Mouse (Mus musculus) layer of hippocampus, adult 2 months (tissue): ENCODE results near the gene Fignl2. TPM values are rescaled to one million over a fixed set of nuclear protein-coding genes. Genes with fewer than 3 reads are reported as not detected.

ENCODE experiments used
- DNase-seq, 2 experiments: peaks; one replicate each; pipeline ENCODE4 v3.0.0; 2022; ENCODE audit warnings: low spot score in 2 of 2
- H3K27ac ChIP-seq: fragments of 200-600 bp; 2 replicates; pipeline ENCODE4 v1.8.1; 2022
- H3K4me3 ChIP-seq: fragments of 200-600 bp; 2 replicates; pipeline ENCODE4 v1.8.1; 2022; ENCODE audit warnings: mild to moderate bottlenecking
- CTCF ChIP-seq: fragments of 200-600 bp; conservative IDR thresholded peaks from 2 replicates; pipeline ENCODE4 v1.8.1; 2022; ENCODE audit warnings: antibody characterized with exemption, mild to moderate bottlenecking, moderate library complexity
- total RNA-seq, 2 experiments: library from RNA; stranded (reverse); gene quantifications; 2 replicates each; pipeline ENCODE4 v1.2.3; 2021

Fignl2 gene
- total RNA-seq, 2 experiments from 2014 or later = 1.1 to 1.7 TPM

DNA sequence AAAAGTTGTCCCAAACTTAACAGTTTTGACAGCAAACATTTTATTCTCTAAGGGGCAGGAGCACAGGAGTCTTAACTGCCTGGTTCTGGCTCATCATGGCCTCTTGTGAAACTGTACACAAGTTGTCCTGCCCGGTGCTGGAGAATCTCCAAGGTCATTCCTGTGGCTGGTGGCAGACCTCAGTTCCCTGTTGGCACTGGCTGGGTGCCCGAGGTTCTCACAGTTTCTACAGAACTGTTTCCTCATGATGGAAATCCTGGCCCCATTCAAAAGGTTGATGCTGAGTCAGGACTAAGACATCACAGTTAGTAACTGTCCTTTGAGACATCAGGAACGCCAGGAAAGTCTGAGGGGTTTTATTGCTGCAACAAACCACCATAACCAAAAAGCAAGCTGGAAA is 8.6 kb upstream of the Fignl2 start:
- Histone ChIP-seq H3K27ac (no peak overlapping the region), H3K4me3 (no peak overlapping the region)
- DNase-seq = no peak
- no peak for TF ChIP-seq CTCF

DNA sequence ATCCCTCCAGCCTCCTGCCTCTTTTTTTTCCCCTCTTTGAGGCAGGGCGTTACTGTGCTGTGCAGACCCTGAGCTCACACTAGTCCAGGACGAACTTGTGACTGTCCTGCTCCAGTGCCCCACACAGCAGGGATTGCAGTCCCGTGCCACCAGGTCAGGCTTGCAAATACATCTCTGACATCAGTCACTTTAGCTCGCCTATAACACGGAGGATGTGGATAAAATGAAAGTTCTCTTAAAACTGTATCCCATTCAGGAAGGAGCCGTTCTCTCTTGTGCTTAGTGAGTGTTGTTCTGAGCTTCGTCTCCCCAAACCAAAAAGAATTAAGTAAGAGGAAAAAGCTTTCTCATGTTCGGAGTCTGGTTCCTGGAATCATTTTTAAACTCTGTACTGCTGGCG is 8.1 kb upstream of the Fignl2 start:
- no peak overlapping the region for H3K27ac ChIP-seq
- TF ChIP-seq CTCF = no peak
- DNase-seq = no peak
- H3K4me3 ChIP-seq = no peak overlapping the region

DNA sequence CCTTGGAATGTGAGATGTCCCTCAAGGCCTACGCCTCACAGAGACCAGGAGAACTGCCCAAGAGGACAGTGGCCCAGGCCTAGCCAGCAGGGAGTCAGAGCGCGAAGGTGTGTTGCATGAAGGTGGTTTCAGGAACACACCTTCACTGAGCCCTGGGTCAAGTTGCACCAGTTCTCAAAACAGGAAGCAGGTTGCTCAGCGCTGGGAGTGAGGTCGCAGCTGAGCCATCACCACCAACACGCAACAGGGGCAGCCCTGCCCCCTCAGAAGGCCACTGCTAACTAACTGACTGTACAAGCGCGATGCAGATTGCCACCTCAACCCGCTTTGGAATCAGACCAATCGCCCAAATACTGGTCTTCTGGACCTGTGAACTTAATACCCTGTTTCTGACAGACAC is 6.1 kb upstream of the Fignl2 start:
- H3K4me3 ChIP-seq = no peak overlapping the region
- DNase-seq = no peak
- H3K27ac ChIP-seq = no peak overlapping the region
- no peak for TF ChIP-seq CTCF

DNA sequence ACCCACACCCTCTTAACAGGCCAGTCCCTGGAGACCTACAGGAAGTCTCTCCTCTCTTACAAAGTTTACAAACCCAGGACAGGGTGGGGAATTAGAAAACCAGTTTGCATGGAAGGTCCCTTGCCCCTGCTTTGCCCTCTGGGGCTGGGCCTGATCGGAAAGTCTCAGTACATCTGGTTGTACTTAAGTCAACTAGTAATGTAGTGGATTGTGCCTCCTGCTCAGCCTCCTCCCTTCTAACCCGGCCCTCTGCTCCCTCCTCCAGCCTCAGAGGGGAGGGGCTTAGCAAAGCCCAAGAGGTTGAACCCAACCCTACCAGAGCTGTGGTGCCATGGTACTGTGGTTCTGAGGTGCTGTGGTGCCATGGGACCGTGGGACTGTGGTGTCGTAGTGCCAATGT is 3.9 kb upstream of the Fignl2 start:
- TF ChIP-seq CTCF = no peak
- no peak for DNase-seq
- Histone ChIP-seq H3K27ac (no peak overlapping the region), H3K4me3 (no peak overlapping the region)

- no peak overlapping the region for H3K27ac ChIP-seq
- no peak for DNase-seq
- no peak overlapping the region for H3K4me3 ChIP-seq
- no peak for TF ChIP-seq CTCF
These were observed 2.7 kb upstream of the Fignl2 start for GRCm38 (mm10) chr15:101081035-101081548.

DNA sequence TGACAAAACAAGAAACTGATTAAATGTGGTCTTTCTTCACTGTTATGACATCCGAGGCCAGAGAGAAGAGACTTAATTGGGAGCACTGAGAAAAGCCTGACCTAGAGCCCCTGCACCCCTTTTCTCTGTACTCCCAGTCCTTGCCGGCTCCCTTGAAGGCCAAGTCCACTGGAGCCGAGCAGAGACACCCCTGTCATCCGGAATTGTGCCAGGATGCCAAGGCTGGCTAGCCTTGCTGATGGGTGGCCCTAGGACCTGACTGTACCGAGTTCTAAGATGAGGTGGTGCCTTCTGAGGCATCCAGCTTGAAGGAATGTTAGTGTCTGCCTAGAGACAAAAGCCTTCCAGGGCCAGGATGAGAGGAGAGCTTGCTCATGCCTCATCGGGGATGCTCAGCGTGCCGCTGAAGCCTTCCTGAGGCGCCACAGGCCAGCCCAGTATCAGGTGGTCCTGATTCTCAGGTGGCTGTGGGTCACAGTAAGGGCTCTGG is 1.7 kb upstream of the Fignl2 start:
- H3K27ac ChIP-seq = no peak overlapping the region
- TF ChIP-seq CTCF = no peak
- DNase-seq = no peak
- no peak overlapping the region for H3K4me3 ChIP-seq

DNA sequence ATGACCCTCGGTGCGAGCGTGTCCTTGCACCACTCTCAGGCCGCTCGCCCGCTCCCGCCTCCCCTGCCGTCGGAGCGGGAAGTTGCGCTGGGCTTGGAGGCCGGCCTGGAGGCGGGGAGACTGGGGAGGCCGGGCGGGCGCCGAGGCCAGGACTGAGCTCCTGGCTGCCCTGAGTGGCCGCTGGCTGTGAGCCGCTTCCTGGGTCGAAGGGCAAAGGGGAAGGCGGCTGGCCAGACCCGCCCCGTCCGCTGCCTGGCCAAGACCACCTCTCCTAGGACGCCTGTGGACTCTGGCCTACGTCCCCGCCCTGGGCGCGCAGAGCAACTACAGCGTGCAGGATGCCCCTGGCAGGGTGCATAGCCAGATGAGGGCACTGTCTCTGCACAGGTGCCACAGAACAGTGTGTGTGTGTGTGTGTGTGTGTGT is 377 bp upstream of the Fignl2 start:
- peak overlapping the region; percentile 67; the same call in 1 of the 2 replicates for H3K27ac ChIP-seq
- peak; percentile 42 for TF ChIP-seq CTCF
- peak overlapping the region; percentile 60 for H3K4me3 ChIP-seq
- peak; percentile 58 to 60 for DNase-seq

DNA sequence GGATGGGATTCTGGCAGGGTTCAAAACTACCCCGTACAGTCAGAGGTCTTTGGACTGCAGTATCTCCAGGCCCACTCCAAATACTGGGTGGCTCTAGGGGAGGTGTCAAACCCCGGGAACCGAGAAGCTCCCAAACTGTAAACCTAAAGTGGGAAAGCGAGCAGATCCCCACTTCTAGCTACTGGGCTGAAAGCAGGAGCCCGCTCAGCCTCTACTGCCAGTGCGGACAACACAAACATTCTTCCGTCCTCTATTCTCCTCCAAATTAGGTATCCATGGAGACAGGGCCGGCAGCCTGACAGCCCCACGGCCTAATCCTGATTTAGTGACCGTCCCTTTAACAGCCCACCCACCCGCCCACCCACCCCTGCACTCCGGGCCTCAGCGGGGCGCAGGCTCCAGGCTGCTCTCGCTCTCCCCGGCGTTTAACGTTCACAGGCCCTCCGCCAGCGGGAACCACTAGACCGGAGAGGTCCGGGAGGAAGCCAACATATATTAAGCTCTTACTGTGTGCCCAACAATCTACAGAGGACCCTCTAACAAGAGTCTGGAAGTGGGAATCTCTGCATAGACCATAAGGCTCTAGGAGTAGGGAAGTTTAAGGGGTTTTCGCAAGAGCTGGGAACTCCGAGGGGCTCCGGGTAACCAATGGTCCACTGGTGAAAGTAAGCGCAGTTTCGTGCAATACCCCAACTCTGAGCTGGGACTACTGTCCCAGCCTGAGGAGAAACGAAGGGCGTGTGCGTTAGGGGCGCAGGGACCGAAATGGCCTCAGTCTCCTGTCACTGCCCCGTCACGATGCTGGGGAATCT is 1.2 kb downstream of the Fignl2 start:
- no peak for DNase-seq
- no peak for TF ChIP-seq CTCF

GRCm38 (mm10) chr15:101076071-101077000 is 2.0 kb downstream of the Fignl2 start:
- no peak for DNase-seq
- peak overlapping the region; percentile 60 for H3K4me3 ChIP-seq
- no peak for TF ChIP-seq CTCF
- H3K27ac ChIP-seq = peak overlapping the region; percentile 75; the same call in 1 of the 2 replicates

More for the DNA sequence above, 1.2 kb downstream of the Fignl2 start:
- H3K4me3 ChIP-seq = peak overlapping the region; percentile 60
- H3K27ac ChIP-seq = peak overlapping the region; percentile 75

DNA sequence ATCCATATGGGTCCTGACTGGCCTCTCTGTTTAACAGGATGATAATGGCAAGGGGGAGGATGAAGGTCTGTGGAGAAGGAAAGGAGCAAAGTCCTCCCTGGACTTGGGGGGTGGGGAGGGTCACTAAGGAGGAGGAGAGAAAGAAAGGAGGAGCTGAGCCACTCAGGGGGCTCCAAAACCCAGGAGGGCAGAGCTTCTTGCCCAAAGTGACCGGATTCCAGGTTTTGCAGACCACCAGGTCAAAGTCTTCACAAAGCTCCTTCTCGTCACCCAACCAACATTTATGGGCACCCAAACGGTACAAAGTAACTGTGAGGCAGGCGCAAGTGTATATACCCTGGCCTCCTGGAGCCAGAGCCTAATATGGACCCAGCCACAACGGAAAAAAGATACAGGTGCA is 2.7 kb downstream of the Fignl2 start:
- TF ChIP-seq CTCF = no peak
- Histone ChIP-seq H3K4me3 (no peak overlapping the region), H3K27ac (no peak overlapping the region)
- no peak for DNase-seq

DNA sequence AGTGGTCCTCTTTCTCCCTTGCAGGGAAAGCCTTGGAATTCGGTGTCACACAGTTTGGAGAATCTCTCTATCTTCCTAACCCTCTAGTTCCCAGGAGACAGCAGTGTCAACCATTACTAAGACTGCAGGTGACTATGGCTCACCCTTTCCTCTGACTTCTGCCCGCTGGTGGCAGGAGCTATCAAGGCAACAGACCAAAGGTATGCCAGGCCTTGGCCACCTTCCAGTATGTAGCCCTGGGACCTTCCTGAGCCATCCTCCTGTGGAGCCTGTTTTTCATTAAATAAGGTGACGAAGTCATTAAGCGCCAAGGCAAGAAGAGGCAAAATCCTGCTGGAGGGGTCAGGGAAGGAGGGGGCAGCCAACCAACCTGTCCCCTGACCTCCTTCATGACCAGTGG is 3.2 kb downstream of the Fignl2 start:
- Histone ChIP-seq H3K4me3 (no peak overlapping the region), H3K27ac (no peak overlapping the region)
- TF ChIP-seq CTCF = no peak
- DNase-seq = no peak

DNA sequence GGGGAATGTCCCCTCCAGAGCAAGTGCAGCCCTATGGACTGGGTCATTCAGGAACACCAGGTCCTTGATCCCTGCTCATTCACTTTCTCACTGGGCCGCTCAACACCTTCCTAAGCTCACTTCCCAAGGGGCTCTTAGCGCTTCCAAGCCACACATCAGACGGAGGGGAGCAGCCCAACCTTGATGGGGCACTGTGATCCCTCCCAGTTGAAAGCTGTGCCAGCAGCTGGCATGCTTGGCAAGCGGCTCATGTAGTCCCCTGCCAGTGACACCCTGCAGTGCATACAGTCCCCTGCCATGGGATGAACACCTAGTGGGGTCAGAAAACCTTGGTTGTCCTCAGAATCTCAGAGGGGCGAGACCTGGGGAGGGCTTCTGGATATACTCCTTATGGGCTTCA is 4.3 kb downstream of the Fignl2 start:
- H3K4me3 ChIP-seq = no peak overlapping the region
- DNase-seq = no peak
- no peak for TF ChIP-seq CTCF
- no peak overlapping the region for H3K27ac ChIP-seq

GRCm38 (mm10) chr15:101072736-101073135 is 5.6 kb downstream of the Fignl2 start:
- Histone ChIP-seq H3K27ac (no peak overlapping the region), H3K4me3 (no peak overlapping the region)
- DNase-seq = no peak
- no peak for TF ChIP-seq CTCF
